Mouse (Mus musculus) megakaryocyte, adult 5-6 weeks (primary cell): ENCODE data around the gene Dpysl5. TPM values are rescaled to one million over a fixed set of nuclear protein-coding genes. Genes with fewer than 3 reads are reported as not detected.
A peak's percentile ranks its signal among the peaks of the same experiment; 100 is the strongest.

Experiments
- ATAC-seq: 2 replicates; pipeline ENCODE4 v1.8.0; 2016; ENCODE audit warnings: mild to moderate bottlenecking, inconsistent platforms; ENCODE audit not compliant: poor library complexity, severe bottlenecking
- total RNA-seq, 2 experiments: library from RNA; stranded (forward) in 1 of 2; stranded (reverse) in 1 of 2; fragments of 153-499, 151-499 nt in 1 of 2; fragments of 221-1000, 200-1000 nt in 1 of 2; gene quantifications; 2 replicates each; pipeline versions ENCODE4 v1.2.3 to v1.2.4; 2015 to 2017

Gene Dpysl5
- total RNA-seq, 2 experiments from 2014 or later: not detected

DNA sequence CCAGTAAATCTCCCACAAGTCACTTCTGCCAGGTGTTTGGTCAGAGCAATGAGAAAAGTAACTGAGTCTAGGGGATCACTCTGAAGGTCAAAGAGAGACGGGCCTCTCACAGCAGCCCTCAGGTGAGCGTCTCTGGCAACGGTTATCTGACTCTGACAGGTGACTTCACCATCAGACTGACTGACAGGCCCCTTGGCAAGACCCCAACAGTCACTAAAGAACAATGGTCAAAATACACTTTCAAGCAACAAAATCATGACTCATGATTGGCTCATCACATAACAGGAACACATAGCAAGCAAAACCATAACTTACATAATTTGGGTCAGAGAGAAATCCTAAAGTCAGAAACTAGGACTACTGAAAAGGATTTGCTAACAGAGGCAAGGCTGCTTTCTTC is 9.5 kb upstream of the Dpysl5 start:
- no peak for ATAC-seq

GRCm38 (mm10) chr5:30709744-30710383 is 1.5 kb upstream of the Dpysl5 start:
- ATAC-seq: peak; percentile 52; the same call in 1 of the 2 replicates

GRCm38 (mm10) chr5:30710486-30710885 is 878 bp upstream of the Dpysl5 start:
- ATAC-seq: no peak

DNA sequence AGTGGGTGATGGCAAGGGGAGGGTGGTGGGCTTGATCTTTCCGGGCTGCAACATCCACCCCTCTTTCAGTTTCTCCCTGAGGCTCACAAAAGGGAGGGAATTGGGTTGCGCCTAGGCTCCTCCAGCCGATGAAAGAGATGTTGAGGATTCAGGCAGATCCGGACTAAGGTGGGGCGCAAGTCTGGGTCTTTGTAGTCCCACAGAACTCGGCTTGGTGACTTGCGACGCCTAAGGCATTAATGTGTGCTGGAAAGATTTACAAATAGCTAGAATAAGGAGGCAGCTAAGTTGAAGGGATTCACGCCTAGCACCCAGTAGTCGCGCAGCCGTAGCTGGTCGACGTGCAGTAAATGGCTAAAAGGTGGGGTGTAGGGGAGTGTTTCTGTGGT is 632 bp downstream of the Dpysl5 start:
- no peak for ATAC-seq

DNA sequence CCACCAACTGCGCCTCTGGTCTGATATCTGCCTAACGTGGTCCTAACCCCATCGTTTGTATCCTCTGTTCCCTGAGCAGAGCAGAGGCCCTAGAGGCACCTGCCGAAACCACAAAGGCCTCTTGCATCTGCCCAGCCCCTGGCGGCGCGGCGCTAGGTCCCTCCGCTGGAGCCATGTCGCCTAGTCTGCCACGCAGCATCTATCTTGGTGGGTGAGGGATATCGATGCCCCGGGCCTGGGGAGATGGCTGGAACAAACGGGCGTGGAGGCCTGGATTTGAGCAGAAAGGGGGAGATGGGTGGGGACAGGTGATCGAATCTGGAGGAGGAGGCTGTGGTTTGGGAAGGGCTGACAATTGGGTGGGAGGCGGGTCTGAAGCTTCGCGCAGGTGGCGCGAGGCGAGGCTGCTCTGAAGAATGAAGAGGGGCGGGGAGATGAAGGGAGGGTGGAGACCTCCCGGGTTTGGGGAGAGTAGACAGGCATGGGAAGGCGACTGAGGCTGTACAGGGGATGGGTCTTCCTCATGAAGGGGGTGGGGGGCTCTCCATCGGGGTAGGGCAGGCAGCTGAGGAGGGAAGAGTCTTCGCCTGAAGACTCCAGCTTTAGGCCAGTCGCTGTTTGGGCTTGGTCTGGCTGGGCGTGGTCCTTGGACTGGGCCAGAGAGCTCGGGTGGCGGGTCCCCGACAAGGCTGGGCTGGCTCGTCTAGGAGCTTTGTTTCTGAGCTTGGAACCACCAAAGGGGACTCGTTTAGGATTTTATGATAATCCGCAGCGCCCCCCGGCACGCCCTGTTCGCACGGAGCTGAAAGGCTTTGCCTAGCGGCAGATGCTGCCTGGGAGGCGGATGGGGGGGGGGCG is 1.3 kb downstream of the Dpysl5 start:
- no peak for ATAC-seq

DNA sequence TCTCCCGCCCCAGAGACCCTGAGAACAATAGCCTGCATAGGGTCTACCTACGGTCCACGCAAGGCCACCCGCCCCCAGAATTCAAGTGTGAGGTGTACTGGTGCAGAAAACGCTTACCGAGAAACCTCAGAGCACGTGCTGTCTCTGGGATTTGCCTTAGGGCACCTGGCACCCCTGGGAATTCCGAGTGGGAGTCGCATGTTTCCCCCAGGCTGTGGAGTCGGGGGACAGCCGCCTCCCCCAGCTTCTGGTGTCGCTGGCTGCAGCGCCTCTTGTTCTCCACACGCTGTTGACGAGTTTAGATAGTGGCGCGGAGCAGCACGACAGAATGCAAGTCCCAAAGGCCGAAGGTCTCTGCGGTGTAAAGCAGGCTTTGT is 1.9 kb downstream of the Dpysl5 start:
- ATAC-seq: no peak

- no peak for ATAC-seq
Observed at GRCm38 (mm10) chr5:30713691-30714090, 2.3 kb downstream of the Dpysl5 start.

GRCm38 (mm10) chr5:30716311-30716710 is 4.9 kb downstream of the Dpysl5 start:
- no peak for ATAC-seq

DNA sequence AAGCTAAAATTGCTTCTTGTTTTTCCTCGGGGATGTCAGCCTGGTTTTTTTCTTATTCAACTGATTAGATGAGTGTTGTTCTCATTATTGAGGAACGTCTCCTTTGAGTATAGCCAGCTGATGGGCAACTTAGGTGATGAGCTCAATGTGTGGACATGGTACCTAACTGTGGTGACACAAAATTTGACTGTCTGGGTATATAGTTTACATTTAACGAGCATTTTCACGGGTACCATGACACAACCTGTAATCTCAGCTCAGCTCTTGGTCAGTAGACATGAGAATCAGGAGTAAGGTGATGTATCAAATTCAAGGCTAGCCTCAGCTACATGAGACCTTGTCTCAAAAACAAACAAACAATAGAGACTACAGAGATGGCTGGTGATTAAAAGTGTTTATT is 6.1 kb downstream of the Dpysl5 start:
- ATAC-seq: no peak

DNA sequence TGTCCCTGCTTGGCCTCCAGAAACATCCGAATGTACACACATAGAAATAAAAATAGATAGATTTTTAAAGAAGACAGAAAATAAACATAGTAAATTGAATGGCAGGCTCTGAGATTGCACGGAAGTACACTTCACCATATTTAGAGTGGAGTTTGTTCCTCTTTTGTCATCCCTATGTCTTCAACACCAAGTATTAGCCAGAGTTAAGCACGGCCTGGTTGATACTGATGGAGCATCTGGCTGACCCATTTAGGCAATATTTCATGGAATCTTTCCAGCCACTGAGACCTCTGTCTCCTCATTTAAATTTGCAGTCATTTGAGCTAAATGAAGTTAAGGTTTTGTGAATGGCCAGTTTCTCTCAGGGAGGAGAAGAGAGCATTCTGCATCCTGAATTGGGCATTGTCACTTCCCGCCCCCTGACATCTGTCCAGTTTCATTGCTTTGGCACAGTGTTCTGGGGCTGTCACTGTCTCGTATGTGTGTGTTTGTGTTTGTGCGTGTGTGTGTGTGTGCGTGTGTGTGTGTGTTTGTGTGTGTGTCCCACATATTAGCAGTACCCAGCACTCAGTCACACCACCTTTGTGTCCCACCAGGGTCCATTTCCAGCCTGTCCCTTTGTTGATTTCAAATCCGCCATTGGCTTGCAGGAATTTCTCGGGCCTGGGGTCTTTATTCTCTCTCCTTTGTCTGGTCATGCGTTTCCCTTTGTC is 6.8 kb downstream of the Dpysl5 start:
- ATAC-seq: no peak

GRCm38 (mm10) chr5:30721935-30722334 is 10.6 kb downstream of the Dpysl5 start:
- ATAC-seq: no peak

- no peak for ATAC-seq
Observed at GRCm38 (mm10) chr5:30726151-30726693, 14.9 kb downstream of the Dpysl5 start.

- ATAC-seq: no peak
Observed at GRCm38 (mm10) chr5:30732511-30732910, 21.1 kb downstream of the Dpysl5 start.

DNA sequence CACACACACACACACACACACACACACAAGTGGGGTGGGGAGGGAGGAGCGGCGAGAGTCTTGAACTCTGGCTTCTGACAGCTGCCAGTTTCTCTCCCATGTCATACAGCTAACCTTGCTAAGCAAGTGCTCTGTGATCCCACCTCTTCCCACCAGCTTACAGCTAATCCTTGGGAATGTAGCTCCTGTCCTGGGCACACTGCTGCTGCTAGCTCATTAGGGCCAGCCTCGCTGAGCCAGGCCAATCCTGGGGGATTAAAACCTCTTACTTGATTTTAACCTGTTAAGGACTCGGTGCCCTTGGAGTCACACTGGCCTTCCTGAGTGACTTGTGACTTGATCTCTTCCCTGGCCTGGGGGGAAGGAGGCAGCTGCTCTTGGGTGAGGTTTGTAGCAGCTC is 23.3 kb downstream of the Dpysl5 start:
- ATAC-seq: no peak

DNA sequence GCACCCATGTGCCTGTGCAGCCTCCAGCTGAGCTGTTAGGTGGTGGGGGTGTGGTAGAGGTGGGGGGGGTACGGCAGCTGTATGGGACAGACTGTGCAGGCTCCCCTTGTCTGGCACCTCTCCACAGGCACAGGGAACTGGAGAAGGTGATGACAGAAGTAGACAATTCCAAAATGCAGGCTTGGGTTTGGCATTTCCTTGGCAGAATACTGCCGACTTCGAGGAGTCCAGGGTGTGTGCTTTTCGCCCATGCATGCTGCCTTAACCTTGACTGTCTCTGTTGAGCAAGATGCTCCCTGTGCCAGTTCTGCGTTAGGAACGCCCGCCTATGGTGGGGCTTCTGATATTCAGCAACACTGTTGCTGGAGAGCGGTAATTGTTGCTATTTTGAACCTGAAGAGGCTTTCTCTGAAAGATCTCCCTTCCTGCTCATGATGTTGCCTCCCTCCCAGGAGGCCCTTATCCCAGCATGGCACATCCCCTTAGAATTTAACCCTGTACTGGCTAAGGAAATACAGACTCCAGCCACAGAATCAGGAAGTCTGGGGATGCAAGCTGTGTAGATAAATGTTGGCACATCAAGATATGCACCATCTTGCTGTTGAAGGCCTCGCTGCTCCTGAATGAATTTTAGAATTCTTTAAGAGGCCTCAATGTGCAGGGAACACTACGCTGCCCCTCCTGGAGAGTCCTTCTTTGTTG is 26.9 kb downstream of the Dpysl5 start:
- no peak for ATAC-seq

GRCm38 (mm10) chr5:30739595-30739994 is 28.2 kb downstream of the Dpysl5 start:
- ATAC-seq: no peak

GRCm38 (mm10) chr5:30749582-30750311 is 38.4 kb downstream of the Dpysl5 start:
- no peak for ATAC-seq

- no peak for ATAC-seq
Observed at GRCm38 (mm10) chr5:30751071-30751470, 39.7 kb downstream of the Dpysl5 start.

DNA sequence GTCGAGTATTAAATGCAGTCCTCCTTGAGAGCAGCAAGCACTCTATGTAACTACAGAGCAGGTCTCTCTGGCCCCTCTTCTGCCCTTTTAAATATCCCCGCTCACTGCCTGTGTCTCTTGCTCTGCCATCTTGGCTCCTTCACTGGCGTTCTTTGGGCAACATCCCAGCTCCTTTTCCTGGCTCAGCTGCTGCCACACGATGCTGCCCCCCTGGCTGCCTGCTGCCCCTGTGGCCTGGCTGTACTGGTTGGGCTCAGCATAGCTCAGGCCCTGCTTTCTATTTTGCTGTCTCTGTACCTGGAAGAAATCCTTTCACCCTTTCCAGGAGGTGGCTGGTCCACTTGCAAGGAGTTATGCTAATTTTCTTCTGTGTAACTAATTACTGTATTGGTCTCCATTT is 41.8 kb downstream of the Dpysl5 start:
- no peak for ATAC-seq

DNA sequence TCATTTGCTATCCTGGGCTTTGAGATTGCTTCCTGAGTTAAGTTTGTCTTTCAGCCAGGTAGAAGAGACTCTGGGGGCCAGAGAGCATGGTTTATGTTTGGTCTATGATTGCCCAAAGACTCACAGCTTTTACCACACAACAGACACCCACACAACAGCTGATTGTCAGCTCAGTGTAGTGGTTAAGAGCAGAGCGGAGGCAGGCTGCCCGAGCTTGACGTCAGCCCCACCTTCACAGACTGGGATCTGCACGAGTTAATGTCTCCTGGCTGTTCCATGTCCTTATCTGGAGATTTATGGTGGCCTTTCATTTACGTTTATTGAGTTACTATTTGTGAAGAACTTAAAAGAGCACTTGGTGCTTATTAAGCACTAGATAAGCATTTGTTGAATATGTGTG is 43.9 kb downstream of the Dpysl5 start:
- no peak for ATAC-seq
